In the genomic region with DNA sequence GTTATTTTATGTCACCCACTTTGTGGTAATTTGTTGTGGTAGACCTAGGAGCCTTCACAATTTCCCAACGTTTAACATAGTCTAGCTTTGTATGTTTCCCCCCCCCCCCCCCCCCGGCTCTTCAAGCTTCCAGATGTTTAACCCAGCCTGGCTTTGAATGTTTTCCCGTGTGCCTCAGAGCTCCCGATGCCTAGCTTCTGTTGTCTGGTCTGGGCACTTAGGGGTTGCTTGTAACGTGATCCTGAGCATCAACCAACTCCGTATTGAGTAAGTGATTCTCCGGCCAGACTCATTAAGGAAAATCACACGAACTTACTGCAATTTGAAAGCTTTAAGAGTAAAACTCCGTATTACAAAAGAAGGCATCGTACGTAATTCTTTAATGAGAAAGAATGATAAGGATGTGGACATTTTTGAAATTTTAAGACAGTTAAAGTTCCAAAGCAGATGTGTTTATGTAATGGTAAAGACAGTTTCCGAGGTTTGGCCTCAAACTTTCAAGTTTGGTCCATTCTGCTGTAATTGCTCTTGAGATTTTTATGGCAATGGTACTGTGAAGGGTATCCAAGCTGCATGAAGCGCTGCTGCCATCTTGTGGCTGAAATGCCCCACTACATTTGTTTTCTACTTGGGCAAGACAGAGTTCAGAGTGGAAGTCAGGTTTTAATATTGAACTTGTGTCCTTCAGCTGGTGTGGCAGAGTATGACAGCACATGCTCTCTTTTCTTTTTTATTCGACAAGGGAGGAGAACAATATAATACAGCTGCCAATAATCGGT, we compare ENCODE assay signal across 8 mouse cellular contexts.
DNase-seq lines count a peak whose midpoint lies in the region; ATAC-seq and TF ChIP-seq lines count a peak whose summit lies in the region.

No protein-coding gene starts in this region.

- peak; percentile 96 for TF ChIP-seq CTCF in heart, adult 2 months (IDR thresholded peaks at IDR 0.05)
- TF ChIP-seq CTCF in kidney, adult 2 months (conservative IDR thresholded peaks at IDR 0.05; ENCODE audit: insufficient read depth, insufficient read length, low read depth, low read length) = peak; percentile 93

- WGBS in heart, adult 2 months = 39% methylated on average over 15 of the region's 15 CpGs
- 12% methylated on average over 15 of the region's 15 CpGs for WGBS in kidney, adult 2 months
- WGBS in limb, embryonic 11.5 days = 20% methylated on average over 15 of the region's 15 CpGs
- 18% methylated on average over 15 of the region's 15 CpGs for WGBS in stomach, embryonic 15.5 days

- H3K27me3 ChIP-seq in heart, adult 2 months (ENCODE audit: control insufficient read depth, insufficient read depth, low read length) = no peaks in the 10 kb centered on the region
- 0 out of 2 replicates have a peak, but pooled peaks cover 2% of the 10 kb centered on the region for H3K27me3 ChIP-seq in kidney, adult 2 months (replicated peaks; ENCODE audit: control insufficient read depth, insufficient read depth, low read length)
- no peaks in the 10 kb centered on the region for H3K27me3 ChIP-seq in limb, embryonic 11.5 days (ENCODE audit: control insufficient read depth, insufficient read depth, low read length)
- H3K27me3 ChIP-seq in stomach, embryonic 15.5 days (replicated peaks) = no peaks in the 10 kb centered on the region

- 0 out of 2 replicates have a peak, but pooled peaks have one; percentile 21 for TF ChIP-seq EP300 in heart, adult 2 months (IDR thresholded peaks at IDR 0.05; ENCODE audit: insufficient read depth, low read depth, low read length)

- peak; percentile 33 to 82 for DNase-seq in heart, adult 18-20 months
- no peak for DNase-seq in heart, adult 11 months
- peak; percentile 80 for DNase-seq in embryo, embryonic 9.5 days (ENCODE audit: extremely low spot score)
- DNase-seq in heart, adult 2 months = peak; percentile 44 to 70
- peak; percentile 79 for DNase-seq in kidney, adult 2 months
- DNase-seq in limb, embryonic 11.5 days (ENCODE audit: low spot score) = peak; percentile 94
- peak; percentile 6 to 41 for DNase-seq in natural killer cell, adult 2 months (ENCODE audit: low spot score in 2 of 2)

- H3K9ac ChIP-seq in heart, adult 2 months (ENCODE audit: low read depth, low read length) = no peak overlapping the region
- no peak overlapping the region for H3K9ac ChIP-seq in limb, embryonic 11.5 days (ENCODE audit: low read length)
- H3K9ac ChIP-seq in stomach, embryonic 15.5 days = no peak overlapping the region

- no peak for TF ChIP-seq POLR2A in heart, adult 2 months (IDR thresholded peaks at IDR 0.05; ENCODE audit: insufficient read depth, low read depth, low read length)
- TF ChIP-seq POLR2A in kidney, adult 2 months (IDR thresholded peaks at IDR 0.05; ENCODE audit: low read depth, low read length) = no peak

- H3K79me2 ChIP-seq in heart, adult 2 months (replicated peaks; ENCODE audit: control insufficient read depth, insufficient read depth, low read length) = no peaks in the 10 kb centered on the region

- intact Hi-C loops in heart, adult 2 months (cut with DNase I) = loop anchor here (1.0 to 5.0 kb wide), 4 partner anchors 201 to 1051 kb away; a partner anchor contains a TSS

- ATAC-seq in limb, embryonic 11.5 days (ENCODE audit: insufficient number of reproducible peaks, low FRiP score, low TSS enrichment, low read depth) = peak; percentile 77; the same call in 1 of the 2 replicates
- no peak for ATAC-seq in stomach, embryonic 15.5 days (ENCODE audit: insufficient read depth, low FRiP score, low read depth)

- H3K4me1 ChIP-seq in heart, adult 2 months (ENCODE audit: control insufficient read depth, insufficient read depth, low read length) = no peaks in the 10 kb centered on the region
- H3K4me1 ChIP-seq in kidney, adult 2 months (ENCODE audit: control insufficient read depth, insufficient read depth, low read length) = no peaks in the 10 kb centered on the region; the same call in 1 of the 2 replicates
- no peaks in the 10 kb centered on the region for H3K4me1 ChIP-seq in limb, embryonic 11.5 days (ENCODE audit: control insufficient read depth, insufficient read depth, low read length)
- no peaks in the 10 kb centered on the region for H3K4me1 ChIP-seq in stomach, embryonic 15.5 days

- H3K27ac ChIP-seq in heart, adult 2 months = no peak overlapping the region
- H3K27ac ChIP-seq in kidney, adult 2 months (ENCODE audit: insufficient read depth, low read depth, low read length) = no peak overlapping the region
- H3K27ac ChIP-seq in limb, embryonic 11.5 days (replicated peaks; ENCODE audit: low read depth, low read length) = no peak overlapping the region
- H3K27ac ChIP-seq in stomach, embryonic 15.5 days = no peak overlapping the region

- no peaks in the 10 kb centered on the region for H3K9me3 ChIP-seq in limb, embryonic 11.5 days (ENCODE audit: control insufficient read depth, low read length)
- H3K9me3 ChIP-seq in stomach, embryonic 15.5 days = no peaks in the 10 kb centered on the region

- H3K36me3 ChIP-seq in heart, adult 2 months (ENCODE audit: control insufficient read depth, insufficient read depth, low read length) = no peaks in the 10 kb centered on the region
- H3K36me3 ChIP-seq in kidney, adult 2 months (ENCODE audit: control insufficient read depth, insufficient read depth, low read length) = no peaks in the 10 kb centered on the region
- no peaks in the 10 kb centered on the region for H3K36me3 ChIP-seq in limb, embryonic 11.5 days (ENCODE audit: control insufficient read depth, insufficient read depth, low read length)
- no peaks in the 10 kb centered on the region for H3K36me3 ChIP-seq in stomach, embryonic 15.5 days

- no peak overlapping the region for H3K4me3 ChIP-seq in heart, adult 2 months
- H3K4me3 ChIP-seq in kidney, adult 2 months (ENCODE audit: insufficient read depth, low read depth, low read length) = no peak overlapping the region
- H3K4me3 ChIP-seq in limb, embryonic 11.5 days (ENCODE audit: low read depth, low read length) = no peak overlapping the region
- H3K4me3 ChIP-seq in stomach, embryonic 15.5 days (replicated peaks) = no peak overlapping the region

- peak overlapping the region; percentile 16; the same call in 1 of the 2 replicates for H3K4me2 ChIP-seq in limb, embryonic 11.5 days (ENCODE audit: low read depth, severe bottlenecking)
- peak overlapping the region; percentile 45 for H3K4me2 ChIP-seq in stomach, embryonic 15.5 days
